Mouse (Mus musculus) urinary bladder, adult 2 months (tissue): ENCODE results near the gene Gm28372. TPM values are rescaled to one million over a fixed set of nuclear protein-coding genes. Genes with fewer than 3 reads are reported as not detected.
"Not testable (repeated sequence)": the region's sequence is repeated elsewhere in the genome, so short reads cannot be mapped to it uniquely, and the experiment has no call there.

Experiments
- DNase-seq: peaks from one replicate; pipeline ENCODE4 v3.0.0; 2022; ENCODE audit warnings: low spot score
- polyA plus RNA-seq: library from polyadenylated mRNA; depleted of rRNA; stranded (reverse); fragments of >200 nt; gene quantifications from 2 replicates; pipeline ENCODE4 v1.2.3, GENCODE M21; 2012; rRNA removed

The Gm28372 gene
- not detected in 2 replicates for polyA plus RNA-seq

DNA sequence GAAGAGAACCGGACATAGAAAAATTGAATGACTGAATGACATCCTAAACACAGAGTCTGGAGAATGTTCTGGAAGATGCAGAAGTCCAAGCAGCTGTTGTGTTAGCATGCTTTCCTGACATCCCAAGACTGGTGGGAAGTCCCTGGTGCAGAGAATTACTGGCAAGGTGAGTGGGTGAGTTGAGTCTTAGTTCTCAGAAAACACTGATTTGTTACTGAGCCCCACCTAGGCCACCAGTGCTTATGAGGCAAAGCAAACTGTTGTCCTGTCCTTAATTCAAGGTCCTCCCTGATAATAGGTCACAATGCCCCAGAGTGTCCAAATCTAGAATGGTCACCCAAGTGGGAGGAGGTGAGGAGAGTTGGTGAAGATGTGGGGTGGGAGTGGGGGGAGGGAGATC lies at the start of gene Gm28372, which contains the start of gene 1700020A23Rik:
Gene Gm28372, plus strand, starts transcription at position 301 of the 400 bp plus-strand sequence.
Gene 1700020A23Rik, plus strand, starts transcription at position 321 of the 400 bp plus-strand sequence.
- DNase-seq = no peak

DNA sequence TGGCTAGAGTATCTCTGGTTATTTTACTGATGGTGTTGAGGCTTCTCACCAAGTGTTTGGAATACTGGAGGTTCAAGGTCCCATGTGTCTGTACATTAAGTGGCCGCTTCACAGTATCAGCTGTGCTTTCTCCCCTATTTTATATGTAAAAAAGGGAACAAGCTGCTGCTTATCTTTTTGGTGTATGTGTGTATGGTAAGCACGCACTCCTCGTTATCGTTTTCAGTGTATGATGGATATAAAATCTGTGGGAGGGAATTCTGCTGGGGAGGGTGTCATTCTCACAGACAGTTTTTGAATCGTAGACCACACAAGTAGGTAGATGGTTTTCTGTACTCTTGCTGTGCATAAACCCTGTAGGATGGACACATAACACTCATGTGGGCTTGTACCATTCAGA lies 47.5 kb upstream of the Gm28372 start:
- DNase-seq = no peak

DNA sequence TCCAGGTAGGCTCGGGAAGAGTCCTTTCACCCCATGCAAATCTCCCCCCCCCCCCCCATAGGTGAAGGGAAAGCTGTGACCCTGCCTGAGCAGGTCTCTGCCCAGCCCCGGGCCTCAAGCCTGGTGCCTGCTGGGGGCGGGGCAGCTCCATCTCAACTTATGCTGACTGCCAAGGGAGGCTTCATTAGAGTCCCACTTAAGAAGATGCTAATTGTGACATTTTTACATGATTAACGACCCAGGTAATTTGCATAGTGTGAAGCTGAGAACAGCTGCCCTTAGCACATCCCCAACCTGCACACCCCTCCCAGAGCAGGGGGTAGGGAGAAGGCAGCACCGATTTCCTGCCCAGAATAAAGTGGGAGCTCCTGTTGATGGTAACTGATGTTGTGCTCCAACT lies 46.2 kb upstream of the Gm28372 start:
- DNase-seq = no peak

DNA sequence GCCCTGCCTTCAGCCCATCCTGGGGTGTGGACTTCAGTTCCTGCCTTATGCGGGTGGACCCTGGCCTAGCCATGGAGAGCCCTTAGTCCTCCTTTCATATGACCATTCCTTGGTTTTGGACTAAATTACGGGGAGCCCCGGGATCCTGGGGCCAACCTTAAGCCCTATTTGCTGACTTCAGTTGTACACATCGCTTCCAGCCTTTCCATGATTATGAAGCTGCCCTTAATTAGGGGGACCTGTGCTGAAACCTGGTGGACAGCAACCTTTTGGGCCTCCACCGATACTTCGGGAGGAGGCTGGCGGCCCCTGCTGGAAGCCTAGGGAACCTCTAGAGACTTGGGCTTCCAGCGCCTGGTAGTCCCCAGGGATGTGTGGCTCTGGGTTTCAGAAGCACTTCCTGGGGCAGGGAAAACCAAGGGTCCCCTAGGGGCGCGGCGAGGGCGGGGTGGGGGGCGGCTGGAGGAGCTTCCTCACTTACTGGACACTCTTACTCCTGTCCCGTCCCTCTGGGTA lies 42.5 kb upstream of the Gm28372 start:
- DNase-seq = peak; percentile 31

DNA sequence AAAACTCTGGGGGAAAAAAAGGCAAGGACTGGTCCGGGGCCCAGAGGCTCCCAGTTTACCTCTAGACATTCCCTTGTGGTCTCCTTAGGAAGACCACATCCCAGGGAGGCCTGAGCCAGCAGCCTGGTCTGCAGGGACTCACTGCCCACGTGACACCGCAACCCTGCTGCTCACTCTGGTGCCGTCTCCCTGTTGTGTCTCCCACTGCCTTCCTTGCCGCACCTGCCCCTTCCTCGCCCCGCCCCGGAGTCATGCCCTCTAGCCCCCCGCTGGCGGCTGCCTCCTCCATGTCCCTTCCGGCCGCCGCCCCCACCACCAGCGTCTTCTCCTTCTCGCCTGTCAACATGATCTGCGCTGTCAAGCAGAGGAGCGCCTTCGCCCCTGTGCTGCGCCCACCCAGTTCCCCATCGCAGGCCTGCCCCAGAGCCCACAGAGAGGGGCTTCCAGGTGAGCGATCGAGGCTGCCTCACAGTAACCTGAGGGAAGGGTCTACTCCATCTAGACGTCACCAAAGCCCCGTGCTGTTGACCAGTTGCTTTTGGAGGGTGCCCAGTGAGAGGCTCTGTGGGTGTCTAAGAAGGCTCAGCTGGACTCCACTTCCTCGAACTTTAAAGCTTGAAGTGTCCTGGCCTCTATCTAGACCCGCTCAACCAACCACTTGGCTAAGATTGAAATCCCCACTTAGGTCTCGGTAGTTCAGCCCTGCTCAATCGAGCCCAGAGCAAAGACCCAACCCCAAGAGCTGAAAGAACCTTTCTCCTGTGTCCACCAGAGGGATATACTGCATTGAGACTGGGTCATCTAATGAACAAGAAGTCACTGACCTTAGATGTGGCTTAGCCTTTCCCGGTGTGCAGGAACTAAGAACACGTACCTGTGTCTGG lies 39.6 kb upstream of the Gm28372 start:
- DNase-seq = no peak

DNA sequence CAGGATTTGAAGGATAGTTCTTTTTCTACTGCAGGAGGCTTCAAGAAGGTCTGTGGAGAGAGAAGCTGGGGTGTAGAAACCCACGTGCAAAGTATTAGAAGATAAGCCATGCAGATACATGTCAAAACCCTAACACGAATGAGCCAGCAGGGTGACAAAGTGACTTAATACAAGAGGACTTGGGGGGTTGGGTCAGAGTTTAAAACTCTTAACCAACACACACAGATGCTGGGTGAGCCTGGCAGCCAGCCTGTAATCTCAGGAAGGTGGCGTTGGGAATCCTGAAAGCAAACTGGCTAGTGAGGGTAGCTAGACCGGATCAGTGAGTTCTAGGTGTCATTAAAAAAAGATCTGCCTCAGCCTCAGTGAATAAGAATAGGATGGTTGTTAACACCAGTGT lies 37.7 kb upstream of the Gm28372 start:
- DNase-seq = no peak

GRCm38 (mm10) chr2:130373026-130373425 lies 32.0 kb upstream of the Gm28372 start:
- DNase-seq = not testable (repeated sequence)

DNA sequence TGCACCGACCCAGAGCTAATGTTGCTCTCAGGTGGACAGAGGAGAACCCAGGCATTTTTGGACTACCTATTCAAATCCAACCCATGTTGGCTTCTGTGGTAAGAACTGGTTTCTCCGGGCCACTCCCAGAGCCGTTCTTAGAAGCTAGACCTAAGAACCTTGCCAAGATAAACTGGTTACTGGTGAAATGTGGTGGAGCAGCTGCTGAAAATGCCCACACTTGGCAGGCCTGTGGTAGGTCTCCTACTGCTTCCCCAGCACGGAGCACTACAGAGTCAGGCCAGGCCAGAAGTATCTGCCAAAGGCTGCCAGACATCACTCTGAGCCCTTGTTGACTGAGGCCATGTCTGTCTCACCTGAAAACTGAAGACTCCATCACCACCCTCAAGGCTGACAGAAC lies 30.1 kb upstream of the Gm28372 start:
- DNase-seq = no peak

DNA sequence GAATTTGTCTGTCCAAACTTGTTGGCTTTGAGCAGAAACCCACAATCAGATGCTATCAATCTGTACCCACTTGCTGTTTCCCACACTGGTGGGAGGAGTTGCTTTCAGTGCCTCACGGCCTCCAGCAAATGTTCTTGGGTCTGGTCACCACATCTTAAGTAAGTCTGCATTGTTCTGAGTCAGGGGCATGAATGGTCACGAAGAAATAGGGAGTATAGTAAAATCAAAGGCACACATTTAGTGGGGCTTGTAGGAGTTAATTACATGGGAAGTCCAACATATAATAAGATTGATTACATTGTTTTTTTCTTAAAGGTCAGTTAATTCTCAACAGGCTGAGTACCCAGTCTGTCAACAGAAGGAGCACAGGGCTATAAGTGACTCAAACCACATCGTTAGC lies 21.8 kb upstream of the Gm28372 start:
- DNase-seq = no peak

GRCm38 (mm10) chr2:130383895-130384294 lies 21.1 kb upstream of the Gm28372 start:
- no peak for DNase-seq

DNA sequence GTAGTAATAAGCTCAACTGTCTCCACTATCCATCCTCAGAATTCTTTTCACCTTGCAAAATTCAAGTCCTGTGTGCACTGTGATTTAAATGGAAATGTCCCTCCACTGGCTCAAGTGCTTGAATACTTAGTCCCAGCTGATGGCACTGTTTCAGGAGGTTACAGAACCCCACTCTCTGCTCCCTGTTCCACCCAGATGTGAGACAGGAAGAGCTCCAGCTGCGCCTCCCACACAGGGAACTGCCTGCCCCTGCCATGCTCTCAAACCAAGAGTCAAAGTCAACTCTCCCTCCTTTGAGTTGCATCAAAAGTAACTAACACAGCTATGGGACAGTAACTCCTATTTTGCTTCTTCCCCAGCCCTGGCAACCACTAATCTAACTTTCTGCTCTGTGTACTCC lies 18.8 kb upstream of the Gm28372 start:
- DNase-seq = no peak

GRCm38 (mm10) chr2:130388796-130389195 lies 16.2 kb upstream of the Gm28372 start:
- DNase-seq = no peak

GRCm38 (mm10) chr2:130390993-130391625 lies 13.9 kb upstream of the Gm28372 start:
- DNase-seq = no peak

- no peak for DNase-seq
Measured at GRCm38 (mm10) chr2:130392836-130393235, 12.2 kb upstream of the Gm28372 start.

- DNase-seq = no peak
Measured at GRCm38 (mm10) chr2:130395696-130396095, 9.3 kb upstream of the Gm28372 start.

GRCm38 (mm10) chr2:130397186-130397985 lies 7.7 kb upstream of the Gm28372 start, which contains the start of gene Cpxm1:
Gene Cpxm1 (minus strand): TSS chr2:130397574.
- DNase-seq = no peak

DNA sequence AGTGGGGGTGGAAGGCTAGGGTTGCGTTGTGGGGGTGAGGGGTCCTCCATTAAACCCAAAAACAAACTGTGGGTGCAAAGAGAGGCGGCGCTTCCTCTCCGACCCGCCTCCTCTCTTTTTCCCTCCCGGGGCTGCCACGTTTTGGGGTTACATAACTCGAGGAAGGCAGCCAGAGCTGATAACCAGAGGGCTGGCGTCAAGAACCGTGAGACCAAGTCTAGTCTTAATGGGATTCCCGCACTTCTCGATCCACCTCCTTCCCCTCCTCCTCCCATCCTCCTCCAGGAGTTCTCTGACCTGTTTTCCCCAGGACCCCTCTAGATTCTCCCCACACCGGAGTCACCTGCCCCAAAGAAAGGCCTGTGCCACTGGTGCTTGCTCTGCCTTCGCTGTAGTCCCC lies 6.9 kb upstream of the Gm28372 start:
- DNase-seq = no peak

GRCm38 (mm10) chr2:130400046-130400445 lies 5.0 kb upstream of the Gm28372 start:
- no peak for DNase-seq

DNA sequence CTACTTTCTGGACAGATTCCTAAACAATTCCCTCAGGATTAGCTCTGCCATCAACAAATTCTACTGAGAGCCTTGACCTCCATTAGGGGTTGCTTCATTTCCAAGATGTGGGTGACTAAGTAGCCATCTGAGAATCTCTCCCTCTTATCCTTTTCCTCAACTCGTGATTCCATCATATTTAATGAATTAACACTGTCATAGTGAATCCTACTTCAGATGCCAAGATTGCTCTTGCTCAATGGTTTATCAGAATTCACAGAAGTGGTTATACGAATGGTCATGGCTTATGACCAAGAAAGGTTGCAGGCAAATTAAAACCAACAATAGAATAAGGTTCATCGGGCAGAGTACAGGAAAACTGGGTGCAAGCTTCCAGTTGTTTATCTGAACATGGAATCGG lies 3.1 kb upstream of the Gm28372 start:
- no peak for DNase-seq

GRCm38 (mm10) chr2:130406178-130406577 lies 1.1 kb downstream of the Gm28372 start, which contains the start of gene Tmem239:
Gene Tmem239 (plus strand): TSS chr2:130406478.
- no peak for DNase-seq

DNA sequence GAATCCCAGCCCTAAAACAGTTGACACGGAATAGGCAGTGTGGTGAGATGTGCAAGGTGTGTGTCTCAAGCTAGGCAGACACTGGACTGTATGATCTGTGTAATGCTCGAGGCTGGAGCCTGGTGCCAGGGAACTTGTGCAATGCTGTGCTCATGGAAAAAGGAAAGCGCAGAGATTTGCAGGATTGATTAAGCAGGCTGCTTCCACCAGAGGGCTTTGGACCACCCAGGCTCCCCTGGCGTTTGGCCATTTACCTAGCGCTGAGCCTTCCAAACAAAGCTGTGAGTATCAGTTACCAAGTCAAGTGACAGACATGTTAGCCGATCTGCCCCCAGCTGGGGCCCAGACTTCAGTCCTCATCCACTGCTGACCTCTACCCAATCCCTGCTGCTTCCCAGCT lies 3.2 kb downstream of the Gm28372 start:
- DNase-seq = no peak
